Mouse (Mus musculus) MEL (cell line): ENCODE data around the gene Aatf. TPM values are rescaled to one million over a fixed set of nuclear protein-coding genes. Genes with fewer than 3 reads are reported as not detected.

Source experiments
- DNase-seq: peaks from one replicate; pipeline ENCODE4 v3.0.0; 2011; ENCODE audit warnings: low read depth, low spot score
- H3K27ac ChIP-seq: 2 replicates; pipeline ENCODE4 v1.5.1; 2012; ENCODE audit warnings: low read depth, mild to moderate bottlenecking, control low read depth, low read length, moderate library complexity; ENCODE audit not compliant: control insufficient read depth
- H3K27me3 ChIP-seq, 2 experiments: fragments of 150-350 bp in 1 of 2; sonication (generic) in 1 of 2; 2 replicates each; pipeline ENCODE4 v1.6.1; 2012; ENCODE audit warnings: low read length in 2 of 2, mild to moderate bottlenecking in 2 of 2, improper control_type of control experiment in 1 of 2, moderate library complexity in 1 of 2; ENCODE audit not compliant: insufficient read depth in 2 of 2, control insufficient read depth in 1 of 2
- H3K36me3 ChIP-seq, 2 experiments: 2 replicates each; pipeline ENCODE4 v1.6.1; 2012 to 2014; ENCODE audit warnings: low read length in 2 of 2, improper control_type of control experiment in 1 of 2, inconsistent platforms in 1 of 2, mild to moderate bottlenecking in 1 of 2; ENCODE audit not compliant: insufficient read depth in 2 of 2, control insufficient read depth in 1 of 2
- H3K4me1 ChIP-seq, 2 experiments: fragments of 150-350 bp in 1 of 2; sonication (generic) in 1 of 2; 2 replicates each; pipeline ENCODE4 v1.6.1; 2012; ENCODE audit warnings: low read length in 2 of 2, improper control_type of control experiment in 1 of 2, mild to moderate bottlenecking in 1 of 2; ENCODE audit not compliant: insufficient read depth in 2 of 2, control insufficient read depth in 1 of 2
- H3K4me3 ChIP-seq, 2 experiments: fragments of 150-350 bp in 1 of 2; sonication (generic) in 1 of 2; 2 replicates each; pipeline ENCODE4 v1.5.1; 2012; ENCODE audit warnings: low read depth in 2 of 2, low read length in 2 of 2, mild to moderate bottlenecking in 2 of 2, moderate library complexity in 2 of 2, control low read depth in 1 of 2, improper control_type of control experiment in 1 of 2; ENCODE audit not compliant: control insufficient read depth in 1 of 2, insufficient read depth in 1 of 2
- H3K79me2 ChIP-seq: 2 replicates; pipeline ENCODE4 v1.6.1; 2012; ENCODE audit warnings: mild to moderate bottlenecking, low read length, moderate library complexity; ENCODE audit not compliant: control insufficient read depth, poor library complexity, insufficient read depth
- H3K9ac ChIP-seq: 2 replicates; pipeline ENCODE4 v1.6.1; 2012; ENCODE audit warnings: low read depth, mild to moderate bottlenecking, control low read depth, low read length, moderate library complexity; ENCODE audit not compliant: control insufficient read depth, poor library complexity, severe bottlenecking
- H3K9me3 ChIP-seq: fragments of 150-350 bp; sonication (generic); replicated peaks from 2 replicates; pipeline ENCODE4 v1.6.1; 2012; ENCODE audit warnings: mild to moderate bottlenecking, low read length, improper control_type of control experiment, moderate library complexity; ENCODE audit not compliant: insufficient read depth
- CHD1 ChIP-seq: IDR thresholded peaks from 2 replicates; pipeline ENCODE4 v1.6.1; 2012; ENCODE audit warnings: low read depth, mild to moderate bottlenecking, inconsistent platforms, low read length, improper control_type of control experiment
- CHD2 ChIP-seq: IDR thresholded peaks from 2 replicates; pipeline ENCODE4 v1.6.1; 2011; ENCODE audit warnings: low read length, improper control_type of control experiment
- E2F4 ChIP-seq: IDR thresholded peaks from 2 replicates; pipeline ENCODE4 v1.6.1; 2011; ENCODE audit warnings: low read depth, low read length, improper control_type of control experiment, borderline replicate concordance
- EP300 ChIP-seq, 2 experiments: IDR thresholded peaks; 2 replicates each; pipeline ENCODE4 v1.6.1; 2011; ENCODE audit warnings: improper control_type of control experiment in 2 of 2, low read length in 2 of 2, low read depth in 1 of 2, mild to moderate bottlenecking in 1 of 2
- HCFC1 ChIP-seq: IDR thresholded peaks from 2 replicates; pipeline ENCODE4 v1.6.1; 2012; ENCODE audit warnings: low read depth, mild to moderate bottlenecking, inconsistent platforms, low read length, improper control_type of control experiment, moderate library complexity
- MXI1 ChIP-seq: IDR thresholded peaks from 2 replicates; pipeline ENCODE4 v1.6.1; 2011; ENCODE audit warnings: mild to moderate bottlenecking, low read depth, low read length, improper control_type of control experiment
- MYB ChIP-seq: IDR thresholded peaks from 2 replicates; pipeline ENCODE4 v1.6.1; 2011; ENCODE audit warnings: mild to moderate bottlenecking, low read depth, low read length, improper control_type of control experiment
- NRF1 ChIP-seq: IDR thresholded peaks from 2 replicates; pipeline ENCODE4 v1.6.1; 2014; ENCODE audit warnings: low read depth, mild to moderate bottlenecking, inconsistent platforms, low read length, improper control_type of control experiment, moderate library complexity; ENCODE audit not compliant: poor library complexity, insufficient read depth, severe bottlenecking
- POLR2AphosphoS2 ChIP-seq: IDR thresholded peaks from 2 replicates; pipeline ENCODE4 v1.6.1; 2011; ENCODE audit warnings: low read length, improper control_type of control experiment
- SIN3A ChIP-seq: IDR thresholded peaks from 2 replicates; pipeline ENCODE4 v1.6.1; 2012; ENCODE audit warnings: low read length, improper control_type of control experiment, inconsistent platforms
- TCF12 ChIP-seq: IDR thresholded peaks from 2 replicates; pipeline ENCODE4 v1.6.1; 2014; ENCODE audit warnings: low read depth, mild to moderate bottlenecking, inconsistent platforms, low read length, improper control_type of control experiment, moderate library complexity
- USF1 ChIP-seq: IDR thresholded peaks from 2 replicates; pipeline ENCODE4 v1.6.1; 2014; ENCODE audit warnings: low read depth, mild to moderate bottlenecking, inconsistent platforms, low read length, improper control_type of control experiment, moderate library complexity
- ZKSCAN1 ChIP-seq: IDR thresholded peaks from 2 replicates; pipeline ENCODE4 v1.6.1; 2012; ENCODE audit warnings: low read depth, mild to moderate bottlenecking, inconsistent platforms, low read length, improper control_type of control experiment, moderate library complexity
- ZMIZ1 ChIP-seq: IDR thresholded peaks from 2 replicates; pipeline ENCODE4 v1.6.1; 2012; ENCODE audit warnings: low read depth, mild to moderate bottlenecking, inconsistent platforms, low read length, improper control_type of control experiment, moderate library complexity
- polyA plus RNA-seq, 2 experiments: library from polyadenylated mRNA; stranded (reverse) in 1 of 2; unstranded in 1 of 2; fragments of >175 nt in 1 of 2; fragments of >200 nt in 1 of 2; gene quantifications; 2 replicates each; pipeline versions ENCODE4 v1.2.1 to v1.2.4; 2012; ENCODE audit warnings: low replicate concordance in 2 of 2, low read depth in 1 of 2; ENCODE audit not compliant: insufficient read length in 2 of 2, insufficient read depth in 1 of 2, missing spikeins in 1 of 2
- total RNA-seq: library from RNA; depleted of rRNA; stranded (reverse); fragments of 300-350 nt; gene quantifications from 2 replicates; pipeline ENCODE4 v1.2.3, GENCODE M21; 2012

Aatf gene
- total and polyA plus RNA-seq, 3 experiments, result 187 to 243 TPM; not detected in 1

DNA sequence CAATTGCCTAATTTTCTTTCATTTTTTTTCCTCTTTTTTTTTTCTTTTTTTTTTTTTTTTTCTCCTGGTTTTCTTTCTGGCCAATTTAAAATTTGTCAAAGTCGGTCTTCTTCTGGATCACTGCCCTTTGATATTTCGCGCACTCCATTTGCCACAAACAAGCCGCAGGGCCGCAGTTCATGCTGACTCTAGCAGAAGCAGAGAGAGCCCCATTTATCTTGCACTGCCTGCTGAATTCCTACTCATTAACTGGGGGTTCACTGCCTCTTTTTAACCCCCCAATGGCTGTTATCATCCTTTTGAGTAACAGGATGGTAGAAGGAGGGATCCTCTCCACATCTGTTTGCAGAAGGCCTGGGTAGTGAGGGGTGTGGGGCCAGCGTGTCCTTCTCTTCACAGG lies 129.4 kb downstream of the Aatf start:
- H3K27me3 ChIP-seq, result no peaks in the 10 kb centered on the region
- peaks cover 0 to 11% of the 10 kb centered on the region in 2 experiments; a peak in 2 of 4 replicates for H3K36me3 ChIP-seq
- H3K79me2 ChIP-seq, result no peaks in the 10 kb centered on the region
- no peak overlapping the region for H3K9ac ChIP-seq
- H3K4me1 ChIP-seq, result no peaks in the 10 kb centered on the region
- TF ChIP-seq CHD2 (no peak), MXI1 (no peak), ZMIZ1 (no peak), USF1 (no peak), ZKSCAN1 (no peak), TCF12 (no peak), MYB (no peak), E2F4 (no peak), CHD1 (no peak), HCFC1 (no peak), SIN3A (no peak), NRF1 (no peak), EP300 (IDR thresholded peaks at IDR 0.05; ENCODE audit: low read depth in 1 of 2, low read length in 2 of 2) (no peak)
- H3K4me3 ChIP-seq, result no peak overlapping the region
- DNase-seq, result no peak
- H3K27ac ChIP-seq, result no peak overlapping the region
- no peaks in the 10 kb centered on the region for H3K9me3 ChIP-seq

DNA sequence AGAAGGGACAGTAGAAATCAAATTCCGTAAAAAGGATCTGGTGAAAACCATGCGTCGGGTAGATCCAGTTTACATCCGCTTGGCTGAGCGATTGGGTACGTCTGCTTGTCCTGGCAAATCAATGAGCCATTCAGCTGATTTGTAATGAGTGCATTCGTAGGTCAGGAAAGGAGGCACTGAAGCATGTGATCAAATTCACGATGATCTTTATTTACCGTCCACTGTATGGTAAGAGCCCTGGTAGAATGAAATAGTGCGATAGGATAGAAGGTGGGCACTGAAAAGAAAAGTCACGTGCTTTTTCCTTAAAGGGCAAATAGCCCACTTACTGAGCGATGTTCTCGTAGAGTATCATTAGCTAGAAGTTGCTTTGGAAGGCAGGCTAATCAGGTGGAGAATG lies 130.9 kb downstream of the Aatf start:
- H3K9me3 ChIP-seq, result no peaks in the 10 kb centered on the region
- no peak for DNase-seq
- no peak overlapping the region for H3K4me3 ChIP-seq
- H3K4me1 ChIP-seq, result no peaks in the 10 kb centered on the region
- TF ChIP-seq EP300 (IDR thresholded peaks at IDR 0.05; ENCODE audit: low read depth in 1 of 2, low read length in 2 of 2) (no peak), MXI1 (no peak), POLR2AphosphoS2 (no peak)
- H3K27ac ChIP-seq, result no peak overlapping the region
- no peaks in the 10 kb centered on the region for H3K79me2 ChIP-seq
- no peak overlapping the region for H3K9ac ChIP-seq
- no peaks in the 10 kb centered on the region for H3K27me3 ChIP-seq
- peaks cover 0 to 9% of the 10 kb centered on the region in 2 experiments; a peak in 2 of 4 replicates for H3K36me3 ChIP-seq
